Mouse (Mus musculus): ENCODE measurements around the gene Pitx3.
"Not testable (repeated sequence)": the region's sequence is repeated elsewhere in the genome, so short reads cannot be mapped to it uniquely, and the experiment has no call there.

DNA sequence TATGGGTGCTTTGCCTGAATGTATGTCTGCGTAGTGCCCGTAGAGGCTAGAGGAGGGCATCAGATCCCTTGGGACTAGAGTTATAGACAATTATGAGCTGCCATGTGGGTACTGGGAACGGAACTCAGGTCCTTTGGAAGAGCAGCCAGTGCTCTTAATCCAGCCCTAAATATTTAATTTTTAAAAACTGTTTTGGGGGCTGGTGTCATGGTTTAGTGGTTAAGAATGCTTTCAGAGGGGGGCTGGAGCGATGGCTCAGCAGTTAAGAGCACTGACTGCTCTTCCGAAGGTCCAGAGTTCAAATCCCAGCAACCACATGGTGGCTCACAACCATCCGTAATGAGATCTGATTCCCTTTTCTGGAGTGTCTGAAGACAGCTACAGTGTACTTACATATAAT, 18.4 kb downstream of the Pitx3 start:
- not testable (repeated sequence) for TF ChIP-seq EP300 (optimal IDR thresholded peaks at IDR 0.05); CTCF (IDR thresholded peaks at IDR 0.05; ENCODE audit: low read depth)

Data from stomach, postnatal 0 days (tissue).